In the genomic region with DNA sequence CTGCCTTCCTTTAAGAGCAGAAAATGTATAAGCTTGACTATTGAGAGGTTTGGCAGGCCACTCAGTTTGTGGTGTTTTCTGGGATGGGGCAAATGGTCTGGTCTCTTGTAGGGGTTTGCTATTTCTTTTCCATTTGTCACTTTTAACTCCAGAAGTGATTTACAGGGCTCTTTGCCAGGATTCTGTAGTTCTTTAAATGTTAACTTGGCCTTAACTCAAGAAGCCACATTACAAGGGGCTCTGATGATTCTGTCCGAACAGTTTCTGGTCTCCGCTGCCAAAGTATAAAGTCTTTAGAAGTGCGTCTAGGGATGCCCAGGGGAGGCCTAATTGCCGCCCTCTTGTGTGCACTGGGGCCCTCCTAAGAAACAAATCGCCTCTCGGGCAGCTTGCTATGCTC, we compare ENCODE assay signal across 29 mouse cellular contexts. TPM values are rescaled to one million over a fixed set of nuclear protein-coding genes. Genes with fewer than 3 reads are reported as not detected.
DNase-seq lines count a peak whose midpoint lies in the region; ATAC-seq and TF ChIP-seq lines count a peak whose summit lies in the region.
"Had no signal": no experiment of that assay in that cellular context is flagged by ENCODE, and none has a peak within 500 bp of the region (broad histone marks: within the 10 kb centered on the region; RNA-seq: fewer than 3 reads in every experiment).

No protein-coding gene starts in this region.

- 48% methylated on average over 6 of the region's 6 CpGs for whole genome bisulfite sequencing in embryonic facial prominence, embryonic 13.5 days
- 80% methylated on average over 6 of the region's 6 CpGs for WGBS in embryonic facial prominence, embryonic 10.5 days
- WGBS in hindbrain, postnatal 0 days: 40% methylated on average over 6 of the region's 6 CpGs
- WGBS in hindbrain, embryonic 14.5 days: 70% methylated on average over 6 of the region's 6 CpGs
- 40% methylated on average over 6 of the region's 6 CpGs for WGBS in lung, embryonic 16.5 days
- 43% methylated on average over 6 of the region's 6 CpGs for WGBS in embryonic facial prominence, embryonic 15.5 days

- ATAC-seq in embryonic facial prominence, embryonic 13.5 days (ENCODE audit: insufficient number of reproducible peaks, insufficient read depth, low FRiP score, low TSS enrichment, low read depth): no peak
- ATAC-seq in hindbrain, postnatal 0 days: peak; percentile 47; the same call in 1 of the 2 replicates
- no peak for ATAC-seq in hindbrain, embryonic 14.5 days (ENCODE audit: low FRiP score)
- ATAC-seq in lung, embryonic 16.5 days (ENCODE audit: low read depth): peak; percentile 78
- ATAC-seq in embryonic facial prominence, embryonic 15.5 days (ENCODE audit: insufficient number of reproducible peaks, low FRiP score, low TSS enrichment, low read depth): no peak
- ATAC-seq: activated CD4-positive, CD25-positive, alpha-beta regulatory T cell, adult 4 months; intestine, embryonic 15.5 days; midbrain, embryonic 13.5 days had no signal

- H3K4me2 ChIP-seq in embryonic facial prominence, embryonic 13.5 days: no peak overlapping the region
- H3K4me2 ChIP-seq in hindbrain, postnatal 0 days (ENCODE audit: low read depth, low read length): no peak overlapping the region
- no peak overlapping the region for H3K4me2 ChIP-seq in hindbrain, embryonic 14.5 days (replicated peaks)
- H3K4me2 ChIP-seq in lung, embryonic 16.5 days (ENCODE audit: low read depth, low read length): no peak overlapping the region
- H3K4me2 ChIP-seq in embryonic facial prominence, embryonic 15.5 days (replicated peaks): no peak overlapping the region
- H3K4me2 ChIP-seq: forebrain, embryonic 12.5 days; heart, embryonic 11.5 days; intestine, embryonic 15.5 days; liver, embryonic 15.5 days; midbrain, embryonic 13.5 days; neural tube, embryonic 12.5 days had no signal

- H3K4me1 ChIP-seq in embryonic facial prominence, embryonic 13.5 days: peaks cover 38% of the 10 kb centered on the region
- peaks cover 21% of the 10 kb centered on the region for H3K4me1 ChIP-seq in embryonic facial prominence, embryonic 10.5 days
- H3K4me1 ChIP-seq in hindbrain, postnatal 0 days (ENCODE audit: insufficient read depth, low read length): no peaks in the 10 kb centered on the region
- H3K4me1 ChIP-seq in hindbrain, embryonic 14.5 days (replicated peaks; ENCODE audit: control insufficient read depth, insufficient read depth, low read length): no peaks in the 10 kb centered on the region
- H3K4me1 ChIP-seq in lung, embryonic 16.5 days (replicated peaks; ENCODE audit: control insufficient read depth, insufficient read depth, low read length): peaks cover 18% of the 10 kb centered on the region; the same call in 1 of the 2 replicates
- peaks cover 9% of the 10 kb centered on the region for H3K4me1 ChIP-seq in embryonic facial prominence, embryonic 15.5 days
- H3K4me1 ChIP-seq: forebrain, embryonic 12.5 days; intestine, embryonic 15.5 days; liver, embryonic 15.5 days; midbrain, embryonic 13.5 days; neural tube, embryonic 12.5 days had no signal

- H3K9me3 ChIP-seq in embryonic facial prominence, embryonic 13.5 days: no peaks in the 10 kb centered on the region
- H3K9me3 ChIP-seq in embryonic facial prominence, embryonic 10.5 days: no peaks in the 10 kb centered on the region
- no peaks in the 10 kb centered on the region for H3K9me3 ChIP-seq in hindbrain, postnatal 0 days (ENCODE audit: low read length)
- no peaks in the 10 kb centered on the region for H3K9me3 ChIP-seq in hindbrain, embryonic 14.5 days (ENCODE audit: control insufficient read depth, low read length)
- no peaks in the 10 kb centered on the region for H3K9me3 ChIP-seq in lung, embryonic 16.5 days (ENCODE audit: control insufficient read depth, low read length)
- no peaks in the 10 kb centered on the region for H3K9me3 ChIP-seq in embryonic facial prominence, embryonic 15.5 days (replicated peaks)
- H3K9me3 ChIP-seq: forebrain, embryonic 12.5 days; intestine, embryonic 15.5 days; liver, embryonic 15.5 days; midbrain, embryonic 13.5 days; neural tube, embryonic 12.5 days had no signal

- H3K27ac ChIP-seq in embryonic facial prominence, embryonic 13.5 days: peak overlapping the region; percentile 55; the same call in 1 of the 2 replicates
- no peak overlapping the region; the same call in 1 of the 2 replicates for H3K27ac ChIP-seq in embryonic facial prominence, embryonic 10.5 days (replicated peaks)
- H3K27ac ChIP-seq in hindbrain, postnatal 0 days: no peak overlapping the region
- H3K27ac ChIP-seq in hindbrain, embryonic 14.5 days: no peak overlapping the region
- no peak overlapping the region for H3K27ac ChIP-seq in lung, embryonic 16.5 days (ENCODE audit: low read length)
- H3K27ac ChIP-seq in embryonic facial prominence, embryonic 15.5 days (replicated peaks): 0 out of 2 replicates have a peak overlapping the region, but pooled peaks have one; percentile 17
- H3K27ac ChIP-seq: forebrain, embryonic 12.5 days; intestine, embryonic 15.5 days; layer of hippocampus, adult 2 months; liver, embryonic 15.5 days; midbrain, embryonic 13.5 days; neural tube, embryonic 12.5 days; stomach, postnatal 0 days had no signal

- no peaks in the 10 kb centered on the region for H3K27me3 ChIP-seq in embryonic facial prominence, embryonic 13.5 days
- no peaks in the 10 kb centered on the region for H3K27me3 ChIP-seq in embryonic facial prominence, embryonic 10.5 days (replicated peaks; ENCODE audit: low read depth, poor library complexity, severe bottlenecking)
- H3K27me3 ChIP-seq in hindbrain, postnatal 0 days (ENCODE audit: insufficient read depth, low read length): no peaks in the 10 kb centered on the region
- H3K27me3 ChIP-seq in hindbrain, embryonic 14.5 days (ENCODE audit: control insufficient read depth, insufficient read depth, low read length): no peaks in the 10 kb centered on the region
- no peaks in the 10 kb centered on the region for H3K27me3 ChIP-seq in lung, embryonic 16.5 days (ENCODE audit: control insufficient read depth, insufficient read depth, low read depth, low read length)
- H3K27me3 ChIP-seq in embryonic facial prominence, embryonic 15.5 days: no peaks in the 10 kb centered on the region
- H3K27me3 ChIP-seq: forebrain, embryonic 12.5 days; intestine, embryonic 15.5 days; liver, embryonic 15.5 days; midbrain, embryonic 13.5 days; neural tube, embryonic 12.5 days had no signal

- no peak overlapping the region for H3K9ac ChIP-seq in embryonic facial prominence, embryonic 13.5 days
- H3K9ac ChIP-seq in hindbrain, postnatal 0 days (replicated peaks; ENCODE audit: low read length): no peak overlapping the region
- no peak overlapping the region for H3K9ac ChIP-seq in hindbrain, embryonic 14.5 days
- H3K9ac ChIP-seq in lung, embryonic 16.5 days (ENCODE audit: low read length): no peak overlapping the region
- no peak overlapping the region for H3K9ac ChIP-seq in embryonic facial prominence, embryonic 15.5 days
- H3K9ac ChIP-seq: forebrain, embryonic 12.5 days; intestine, embryonic 15.5 days; liver, embryonic 15.5 days; midbrain, embryonic 13.5 days; neural tube, embryonic 12.5 days had no signal

- no peaks in the 10 kb centered on the region for H3K36me3 ChIP-seq in embryonic facial prominence, embryonic 13.5 days
- H3K36me3 ChIP-seq in embryonic facial prominence, embryonic 10.5 days (replicated peaks): no peaks in the 10 kb centered on the region
- no peaks in the 10 kb centered on the region for H3K36me3 ChIP-seq in hindbrain, postnatal 0 days (ENCODE audit: insufficient read depth, low read length)
- H3K36me3 ChIP-seq in hindbrain, embryonic 14.5 days (replicated peaks; ENCODE audit: control insufficient read depth, insufficient read depth): no peaks in the 10 kb centered on the region
- H3K36me3 ChIP-seq in lung, embryonic 16.5 days (ENCODE audit: control insufficient read depth, insufficient read depth, low read length): no peaks in the 10 kb centered on the region
- H3K36me3 ChIP-seq in embryonic facial prominence, embryonic 15.5 days: no peaks in the 10 kb centered on the region
- H3K36me3 ChIP-seq: forebrain, embryonic 12.5 days; intestine, embryonic 15.5 days; liver, embryonic 15.5 days; midbrain, embryonic 13.5 days; neural tube, embryonic 12.5 days had no signal

- TF ChIP-seq CTCF in hindbrain, postnatal 0 days (IDR thresholded peaks at IDR 0.05; ENCODE audit: low read depth): no peak

- no peak for DNase-seq in embryonic facial prominence, embryonic 10.5 days (ENCODE audit: low spot score)
- DNase-seq in hindbrain, postnatal 0 days (ENCODE audit: low spot score): peak; percentile 65
- no peak for DNase-seq in hindbrain, embryonic 14.5 days (ENCODE audit: low spot score)
- DNase-seq in lung, postnatal 36 days: no peak
- DNase-seq in cerebellum, adult 11 months: no peak
- DNase-seq: adrenal gland, adult 8-10 months; cerebellum, adult 2 months; cerebellum, postnatal 36 days; embryo, embryonic 11 days; heart, postnatal 10 days; kidney, adult 9 months; kidney, postnatal 25 days; liver; right cerebral cortex, postnatal 14 days; thymus, adult 2 months had no signal

- no peak overlapping the region for H3K4me3 ChIP-seq in embryonic facial prominence, embryonic 13.5 days
- no peak overlapping the region for H3K4me3 ChIP-seq in embryonic facial prominence, embryonic 10.5 days
- H3K4me3 ChIP-seq in hindbrain, postnatal 0 days (ENCODE audit: low read length): no peak overlapping the region
- no peak overlapping the region for H3K4me3 ChIP-seq in hindbrain, embryonic 14.5 days (replicated peaks; ENCODE audit: low read length)
- no peak overlapping the region for H3K4me3 ChIP-seq in lung, embryonic 16.5 days (ENCODE audit: low read length)
- no peak overlapping the region for H3K4me3 ChIP-seq in embryonic facial prominence, embryonic 15.5 days (replicated peaks)
- H3K4me3 ChIP-seq: forebrain, embryonic 12.5 days; intestine, embryonic 15.5 days; layer of hippocampus, adult 2 months; liver, embryonic 15.5 days; midbrain, embryonic 13.5 days; neural tube, embryonic 12.5 days had no signal

RNA-seq across cellular contexts. Expression of a gene that starts 57.1 kb away (rescaled TPM):
- 29.8 and 42.4 TPM in 2 replicates for polyA plus RNA-seq in embryonic facial prominence, embryonic 13.5 days (2015; fragmentation: Nextera tagmentation; extraction: Ambion mirVana)
- 13.6 TPM in 2 replicates for polyA plus RNA-seq in embryonic facial prominence, embryonic 10.5 days (2016; fragmentation: Nextera tagmentation; extraction: Ambion mirVana)
- 1.4 and 3.2 TPM in 2 replicates for total RNA-seq in hindbrain, postnatal 0 days (2014; rRNA removed)
- polyA plus RNA-seq in hindbrain, postnatal 0 days (2015; fragmentation: Nextera tagmentation; extraction: Ambion mirVana): 4.0 and 4.1 TPM in 2 replicates
- 2.1 and 3.6 TPM in 2 replicates for polyA plus RNA-seq in hindbrain, embryonic 14.5 days (2014; fragmentation: Nextera tagmentation; extraction: Ambion mirVana)
- 2.0 and 2.8 TPM in 2 replicates for polyA plus RNA-seq in lung, embryonic 16.5 days (2015; fragmentation: Nextera tagmentation; extraction: Ambion mirVana)
- polyA plus RNA-seq in embryonic facial prominence, embryonic 15.5 days (2015; fragmentation: Nextera tagmentation; extraction: Ambion mirVana): 21.6 and 24.1 TPM in 2 replicates
- total RNA-seq: granulocyte monocyte progenitor cell, adult 5-6 weeks; megakaryocyte progenitor cell, adult 5-6 weeks had no signal
- polyA plus RNA-seq: activated CD4-positive, CD25-positive, alpha-beta regulatory T cell, adult 4 months had no signal

Comparison
In these comparisons a context has a peak if more than half of its experiments do, and no peak if none do; other contexts are left out.
1. ATAC-seq: peak in hindbrain, postnatal 0 days (single experiment) and lung, embryonic 16.5 days (single experiment); none in embryonic facial prominence, embryonic 13.5 days (single experiment), hindbrain, embryonic 14.5 days (single experiment) and embryonic facial prominence, embryonic 15.5 days (single experiment).
2. H3K27ac ChIP-seq: peak in embryonic facial prominence, embryonic 13.5 days (single experiment) and embryonic facial prominence, embryonic 15.5 days (single experiment); none in embryonic facial prominence, embryonic 10.5 days (single experiment), hindbrain, postnatal 0 days (single experiment), hindbrain, embryonic 14.5 days (single experiment) and lung, embryonic 16.5 days (single experiment).